Mouse (Mus musculus) spleen, adult 12 weeks (tissue): Measurements from ENCODE around the gene Gm20388.

Experiments used
- DNase-seq: peaks from one replicate; pipeline ENCODE4 v3.0.0; 2022; ENCODE audit warnings: low spot score

Gene Gm20388

GRCm38 (mm10) chr8:121846815-121847214 lies 1936.2 kb downstream of the Gm20388 start:
- no peak for DNase-seq

- DNase-seq, result no peak
Measured at GRCm38 (mm10) chr8:121847261-121847822, 1936.7 kb downstream of the Gm20388 start.

GRCm38 (mm10) chr8:121847987-121848386 lies 1937.3 kb downstream of the Gm20388 start:
- no peak for DNase-seq

DNA sequence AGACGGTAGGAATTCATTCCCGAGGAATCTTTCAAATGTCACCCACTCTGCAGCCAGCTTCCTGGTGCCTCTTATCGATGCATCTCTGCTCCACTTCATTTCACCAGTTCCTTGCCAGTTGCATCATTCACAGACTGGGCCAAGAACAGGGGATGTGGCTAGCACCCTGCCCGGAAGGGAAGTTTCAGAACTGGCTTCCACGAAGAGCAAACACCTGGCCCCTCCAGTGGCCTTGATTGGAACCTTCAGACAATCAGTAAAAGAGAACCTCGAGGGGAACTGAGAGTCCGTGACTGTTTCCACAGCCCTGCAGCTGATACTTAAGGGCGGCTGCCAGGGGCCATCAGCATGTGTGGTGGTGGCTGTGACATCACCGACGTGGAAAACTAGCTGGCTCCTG lies 1937.9 kb downstream of the Gm20388 start:
- no peak for DNase-seq

- no peak for DNase-seq
Measured at GRCm38 (mm10) chr8:121849303-121849702, 1938.7 kb downstream of the Gm20388 start.

DNA sequence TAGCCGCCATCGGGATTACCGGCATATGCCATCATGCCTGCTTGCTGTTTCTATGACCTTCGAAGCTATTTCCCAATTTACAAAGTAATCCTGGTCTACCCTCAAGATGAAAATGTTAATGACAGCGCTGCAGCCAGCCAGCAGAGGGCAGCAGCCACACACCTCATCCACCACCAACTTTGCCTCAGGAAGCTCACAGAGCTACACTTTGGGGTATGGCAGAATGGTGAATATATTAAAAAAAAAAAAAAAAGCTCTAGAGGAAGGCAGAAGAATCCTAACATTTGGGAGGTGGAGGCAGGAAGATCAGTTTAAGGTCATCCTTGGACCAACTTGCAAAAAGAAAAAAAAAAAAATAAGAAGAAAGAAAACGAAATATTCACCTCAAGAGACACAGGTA lies 1939.4 kb downstream of the Gm20388 start:
- peak; percentile 56 for DNase-seq

DNA sequence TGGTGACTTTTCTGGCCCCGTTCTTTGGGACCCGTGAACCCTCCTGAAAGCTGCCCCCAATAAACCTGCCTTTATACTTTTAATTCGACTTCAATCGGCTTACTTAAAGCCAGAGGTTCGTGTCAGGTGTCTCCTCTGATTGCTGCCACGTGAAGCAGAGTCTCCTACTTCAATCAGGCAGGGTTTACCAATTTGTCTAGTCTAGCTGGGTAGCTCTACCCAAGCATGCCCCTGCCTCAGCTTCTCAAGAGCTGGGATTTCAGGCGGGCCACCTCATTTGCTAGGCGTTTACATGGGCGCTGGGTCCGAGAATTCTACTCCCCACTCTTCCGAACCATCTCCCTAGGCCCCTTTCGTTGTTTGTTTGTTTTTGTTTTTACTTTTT lies 1939.8 kb downstream of the Gm20388 start:
- no peak for DNase-seq

GRCm38 (mm10) chr8:121850821-121851470 lies 1940.3 kb downstream of the Gm20388 start:
- DNase-seq, result peak; percentile 92

- DNase-seq, result no peak
Measured at GRCm38 (mm10) chr8:121851716-121852115, 1941.1 kb downstream of the Gm20388 start.

DNA sequence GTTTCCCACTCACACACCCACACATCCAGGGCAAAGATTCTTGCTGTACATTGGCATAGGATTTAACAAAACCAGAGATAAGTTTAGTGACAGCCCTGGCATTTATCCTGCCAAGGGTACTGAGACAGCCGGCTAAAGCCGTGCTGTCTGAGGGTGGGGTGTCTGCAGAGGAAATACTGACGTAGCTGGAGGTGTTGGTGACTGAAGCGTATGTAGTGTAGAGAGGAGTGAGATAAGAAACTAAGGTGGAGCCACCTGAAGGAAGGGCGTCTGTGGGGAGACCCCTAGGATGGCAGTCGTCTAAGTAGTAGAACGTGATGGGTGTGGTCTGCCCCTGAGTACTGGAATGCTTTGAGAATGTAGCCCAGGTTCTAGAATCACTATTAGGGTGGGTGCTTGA lies 1941.8 kb downstream of the Gm20388 start:
- no peak for DNase-seq

DNA sequence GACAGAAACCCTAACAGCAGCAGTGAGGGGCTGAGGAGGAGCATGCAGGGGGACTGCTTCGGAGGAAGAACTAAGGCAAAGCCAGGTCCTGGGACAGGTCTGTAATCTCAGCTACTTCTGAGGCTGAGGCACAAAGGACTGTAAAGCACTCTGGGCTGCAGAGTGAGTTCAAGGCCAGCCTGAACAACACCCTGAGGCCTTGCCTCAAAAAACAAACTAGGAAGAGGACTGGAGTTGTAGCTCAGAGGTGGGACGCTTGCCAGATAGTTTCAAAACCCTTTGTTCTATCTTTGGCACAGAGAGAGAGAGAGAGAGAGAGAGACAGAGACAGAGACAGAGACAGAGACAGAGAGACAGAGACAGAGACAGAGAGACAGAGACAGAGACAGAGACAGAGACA lies 1942.9 kb downstream of the Gm20388 start:
- DNase-seq, result no peak

- DNase-seq, result no peak
Measured at GRCm38 (mm10) chr8:121856071-121856746, 1945.6 kb downstream of the Gm20388 start.

DNA sequence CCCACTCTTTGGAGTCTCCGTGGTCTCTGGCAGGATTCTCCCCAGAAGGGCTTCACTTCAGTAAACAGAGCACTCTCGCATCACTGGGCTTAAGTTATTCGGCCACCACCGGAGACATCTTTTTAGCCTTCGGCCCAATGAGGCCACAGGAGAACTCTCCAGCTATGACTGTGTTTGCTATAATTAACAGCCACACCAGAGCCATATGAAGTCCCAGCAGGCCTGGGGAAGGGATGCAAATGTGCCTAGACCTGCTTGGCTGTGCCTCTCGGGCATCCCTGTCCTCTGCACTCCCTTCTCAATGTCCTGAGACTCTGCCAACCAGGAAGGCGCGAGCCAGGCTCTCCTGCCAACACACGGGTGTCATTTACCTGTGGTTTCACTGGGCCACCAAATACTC lies 1946.7 kb downstream of the Gm20388 start:
- no peak for DNase-seq

DNA sequence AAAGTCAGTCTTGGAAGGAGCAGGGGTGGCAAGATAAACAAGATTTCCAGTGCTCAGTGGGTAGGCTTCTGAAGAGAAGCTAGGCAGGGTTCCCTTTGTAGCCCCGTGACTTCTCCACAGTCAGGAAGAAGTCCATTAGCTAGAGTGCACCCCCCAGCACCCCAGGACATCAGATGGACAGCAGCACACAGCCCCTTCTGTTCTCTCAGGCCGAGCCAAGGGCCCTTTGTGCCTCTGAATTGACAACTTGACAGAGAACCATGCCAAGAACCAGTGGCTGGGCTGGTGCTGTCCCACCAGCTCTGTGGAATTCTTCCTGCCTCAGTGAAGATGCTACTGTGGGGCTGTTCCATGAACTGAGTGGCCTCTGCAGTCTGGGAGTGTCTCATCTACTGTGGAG lies 1947.1 kb downstream of the Gm20388 start:
- DNase-seq, result no peak

DNA sequence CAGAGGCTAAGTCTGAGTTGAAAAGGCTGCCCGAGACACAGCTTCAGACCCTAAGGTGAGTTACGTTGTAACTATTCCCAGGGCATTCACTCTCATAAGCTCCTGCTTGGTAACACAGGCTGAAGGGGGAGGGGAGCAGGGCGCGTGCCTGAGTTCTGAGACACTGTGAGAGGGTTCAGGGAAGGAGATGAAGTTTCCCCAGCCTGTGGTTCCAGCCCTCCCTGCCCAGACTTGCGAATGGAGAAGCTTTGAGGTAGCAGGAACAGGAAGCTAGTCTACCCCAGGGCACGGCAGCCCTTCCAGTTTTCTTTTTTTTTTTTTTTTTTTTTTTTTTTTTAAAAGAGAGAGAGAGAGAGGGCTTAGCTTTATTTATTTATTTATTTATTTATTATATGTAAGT lies 1950.6 kb downstream of the Gm20388 start:
- no peak for DNase-seq

DNA sequence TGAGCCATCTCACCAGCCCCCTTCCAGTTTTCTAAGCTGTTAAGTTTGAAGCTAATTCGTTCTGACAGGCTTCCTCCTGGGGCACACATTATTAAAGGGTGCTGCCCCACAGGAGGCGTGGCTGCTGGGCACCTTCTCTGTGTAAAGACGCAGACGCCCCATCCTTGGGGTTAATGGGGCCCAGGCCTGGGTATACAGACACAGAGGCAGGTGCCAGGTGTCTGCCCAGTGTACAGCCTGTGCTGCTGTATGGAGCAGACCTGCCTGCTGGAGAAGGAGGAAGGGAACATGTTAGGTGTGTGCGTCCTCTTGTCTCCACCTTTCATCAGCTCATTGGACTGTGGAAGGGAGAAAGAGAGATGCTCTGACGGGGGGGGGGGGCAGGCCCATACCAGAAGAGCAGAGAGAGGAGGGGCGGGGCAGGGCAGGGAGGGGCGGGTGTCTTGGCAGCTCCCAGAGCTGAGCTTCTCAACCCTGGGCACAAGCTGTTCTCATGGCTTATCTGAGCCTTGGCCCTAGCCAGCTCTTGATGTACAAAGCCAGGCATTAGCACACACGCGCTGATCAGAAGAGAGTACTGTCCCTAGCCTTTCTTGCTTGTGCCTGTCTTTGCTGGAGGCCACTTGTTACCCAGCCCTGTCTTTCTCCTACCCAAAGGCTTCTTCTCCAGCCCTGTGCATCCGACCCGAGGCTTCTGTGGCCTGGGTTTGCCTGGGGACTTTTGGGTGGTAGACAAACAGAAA lies 1951.3 kb downstream of the Gm20388 start:
- no peak for DNase-seq

DNA sequence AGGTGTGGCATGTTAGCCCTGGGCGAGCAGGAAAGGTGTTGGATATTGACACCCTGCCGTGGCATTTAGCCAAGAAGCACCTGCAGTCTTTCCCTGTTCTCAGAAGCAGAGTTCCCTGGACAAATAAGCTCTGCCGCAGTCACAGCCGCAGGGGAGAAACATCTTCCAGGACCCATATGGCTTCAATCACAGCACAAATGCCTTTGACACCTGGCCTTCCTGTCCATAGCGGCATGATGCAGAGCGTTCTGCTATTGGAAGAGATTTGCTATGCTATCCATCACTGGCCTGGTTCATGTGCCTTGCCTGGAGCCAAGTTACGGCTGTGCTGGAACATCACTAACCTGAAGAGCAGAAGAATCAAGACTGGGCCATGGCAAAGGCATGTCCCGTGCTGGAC lies 1954.7 kb downstream of the Gm20388 start:
- DNase-seq, result no peak

- DNase-seq, result no peak
Measured at GRCm38 (mm10) chr8:121868196-121868595, 1957.6 kb downstream of the Gm20388 start.

DNA sequence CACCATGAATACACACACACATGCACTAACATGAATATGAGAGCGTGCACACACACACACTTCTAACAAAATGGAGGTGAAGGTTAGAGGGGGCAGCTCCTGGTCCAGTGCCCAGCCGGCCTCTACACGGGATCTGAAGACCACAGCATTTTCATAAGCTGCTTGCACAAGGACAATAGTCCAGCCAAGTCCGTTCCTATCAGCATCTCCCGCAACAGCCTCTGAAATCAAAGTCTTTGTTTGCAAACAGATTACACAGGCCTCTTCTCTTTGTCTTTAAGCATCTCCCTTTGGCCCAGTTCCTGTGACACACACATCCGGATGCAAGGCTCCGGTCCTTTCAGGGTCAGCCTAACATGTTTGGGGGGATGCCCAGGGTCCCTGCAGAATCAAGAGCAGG lies 1958.3 kb downstream of the Gm20388 start:
- no peak for DNase-seq

- no peak for DNase-seq
Measured at GRCm38 (mm10) chr8:121870190-121870589, 1959.5 kb downstream of the Gm20388 start.

- DNase-seq, result no peak
Measured at GRCm38 (mm10) chr8:121871833-121872440, 1961.3 kb downstream of the Gm20388 start.

DNA sequence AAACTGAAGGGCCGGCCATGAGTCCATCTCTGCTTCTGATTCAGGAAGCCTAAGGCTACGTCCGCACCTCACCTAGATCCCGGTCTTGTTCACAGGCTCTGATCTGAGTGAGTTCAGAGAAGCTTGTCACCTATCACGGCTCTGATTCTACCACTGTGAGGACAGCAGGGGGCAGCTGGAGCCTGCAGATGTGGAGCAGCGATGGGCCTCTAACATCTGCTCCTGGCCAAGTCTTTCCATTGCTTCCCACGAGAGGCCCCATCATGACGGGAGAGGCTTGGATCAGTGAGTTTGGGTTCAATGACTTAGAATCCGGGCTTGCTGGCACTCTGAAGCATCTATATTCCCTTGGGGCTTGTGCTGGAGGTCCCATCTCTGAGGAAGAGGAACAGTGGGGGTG lies 1963.4 kb downstream of the Gm20388 start:
- peak; percentile 26 for DNase-seq

- no peak for DNase-seq
Measured at GRCm38 (mm10) chr8:121875045-121875444, 1964.4 kb downstream of the Gm20388 start.
